Mouse (Mus musculus) embryonic fibroblast, embryonic 13.5 days (primary cell): Measurements from ENCODE around the gene Qsox1.

ENCODE experiments used
- CTCF ChIP-seq: IDR thresholded peaks from 2 replicates; pipeline ENCODE4 v1.5.1; 2011; ENCODE audit warnings: mild to moderate bottlenecking, control low read depth, low read length, moderate library complexity, borderline replicate concordance; ENCODE audit not compliant: insufficient read depth
- POLR2A ChIP-seq: IDR thresholded peaks from 2 replicates; pipeline ENCODE4 v1.6.1; 2011; ENCODE audit warnings: low read depth, mild to moderate bottlenecking, control low read depth, low read length, moderate library complexity

- TF ChIP-seq CTCF (no peak), POLR2A (no peak)
Observed at GRCm38 (mm10) chr1:155801014-155801991, 11.4 kb downstream of the Qsox1 start.
